Mouse (Mus musculus): ENCODE data around the gene Ucn2. TPM values are rescaled to one million over a fixed set of nuclear protein-coding genes. Genes with fewer than 3 reads are reported as not detected.

The Ucn2 gene
- polyA plus RNA-seq (2012; rRNA removed; ENCODE audit: low replicate concordance) = 1.1 and 4.3 TPM in 2 replicates

GRCm38 (mm10) chr9:108985710-108986109 lies at the start of gene Ucn2:
Ucn2 (plus strand) TSS chr9:108986010.

GRCm38 (mm10) chr9:108936418-108937364 lies 49.1 kb upstream of the Ucn2 start, which contains the start of gene Uqcrc1:
Uqcrc1 (plus strand) TSS chr9:108936633.

GRCm38 (mm10) chr9:108953081-108953636 lies 32.7 kb upstream of the Ucn2 start, which contains the start of gene Col7a1:
Col7a1 (plus strand) TSS chr9:108953586.

GRCm38 (mm10) chr9:108991428-108992084 lies 5.7 kb downstream of the Ucn2 start, which contains the start of gene Pfkfb4:
Pfkfb4 (plus strand) TSS chr9:108991778.

Other genes with a start within 250 kb of the Ucn2 start
- 55.7 and 58.4 TPM in 2 replicates for gene Ip6k2, start 202.2 kb upstream of the Ucn2 start, polyA plus RNA-seq (2012; rRNA removed; ENCODE audit: low replicate concordance)
- 33.1 and 44.7 TPM in 2 replicates for gene Nckipsd, start 177.6 kb upstream of the Ucn2 start, polyA plus RNA-seq (2012; rRNA removed; ENCODE audit: low replicate concordance)
- 0.37 and 1.4 TPM in 2 replicates for gene Celsr3, start 159.7 kb upstream of the Ucn2 start, polyA plus RNA-seq (2012; rRNA removed; ENCODE audit: low replicate concordance)
- 26.7 and 33.5 TPM in 2 replicates for gene Slc26a6, start 132.7 kb upstream of the Ucn2 start, polyA plus RNA-seq (2012; rRNA removed; ENCODE audit: low replicate concordance)
- 0.22 TPM in 1 of 2 replicates, not detected in the other for gene Tmem89, start 71.4 kb upstream of the Ucn2 start, polyA plus RNA-seq (2012; rRNA removed; ENCODE audit: low replicate concordance)
- 712 and 1,110 TPM in 2 replicates for gene Uqcrc1, start 49.4 kb upstream of the Ucn2 start, polyA plus RNA-seq (2012; rRNA removed; ENCODE audit: low replicate concordance)
- gene Col7a1, start 32.4 kb upstream of the Ucn2 start, polyA plus RNA-seq (2012; rRNA removed; ENCODE audit: low replicate concordance) = 14.3 and 26.9 TPM in 2 replicates
- 23.3 and 30.5 TPM in 2 replicates for gene Pfkfb4, start 5.8 kb downstream of the Ucn2 start, polyA plus RNA-seq (2012; rRNA removed; ENCODE audit: low replicate concordance)
- gene Shisa5, start 52.6 kb downstream of the Ucn2 start, polyA plus RNA-seq (2012; rRNA removed; ENCODE audit: low replicate concordance) = 1,951 and 3,448 TPM in 2 replicates
- gene Trex1, start 73.7 kb downstream of the Ucn2 start, polyA plus RNA-seq (2012; rRNA removed; ENCODE audit: low replicate concordance) = 177 and 211 TPM in 2 replicates
- gene Atrip, start 88.1 kb downstream of the Ucn2 start, polyA plus RNA-seq (2012; rRNA removed; ENCODE audit: low replicate concordance) = 22.4 and 28.7 TPM in 2 replicates
- gene Ccdc51, start 96.5 kb downstream of the Ucn2 start, polyA plus RNA-seq (2012; rRNA removed; ENCODE audit: low replicate concordance) = 5.1 and 6.6 TPM in 2 replicates
- gene Tma7, start 96.6 kb downstream of the Ucn2 start, polyA plus RNA-seq (2012; rRNA removed; ENCODE audit: low replicate concordance) = 40.4 and 49.2 TPM in 2 replicates
- gene Plxnb1, start 109.4 kb downstream of the Ucn2 start, polyA plus RNA-seq (2012; rRNA removed; ENCODE audit: low replicate concordance) = 8.5 and 10.8 TPM in 2 replicates
- gene Fbxw21, start 176.0 kb downstream of the Ucn2 start, polyA plus RNA-seq (2012; rRNA removed; ENCODE audit: low replicate concordance) = not detected in 2 replicates
- gene Fbxw13, start 210.0 kb downstream of the Ucn2 start, polyA plus RNA-seq (2012; rRNA removed; ENCODE audit: low replicate concordance) = 0.16 TPM in 1 of 2 replicates, not detected in the other
- gene Fbxw20, start 248.7 kb downstream of the Ucn2 start, polyA plus RNA-seq (2012; rRNA removed; ENCODE audit: low replicate concordance) = not detected in 2 replicates